Mouse (Mus musculus): ENCODE results near the gene Rnf180.

Gene Rnf180

GRCm38 (mm10) chr13:105249599-105249998 is 45.0 kb downstream of the Rnf180 start:
- DNase-seq: no peak

DNA sequence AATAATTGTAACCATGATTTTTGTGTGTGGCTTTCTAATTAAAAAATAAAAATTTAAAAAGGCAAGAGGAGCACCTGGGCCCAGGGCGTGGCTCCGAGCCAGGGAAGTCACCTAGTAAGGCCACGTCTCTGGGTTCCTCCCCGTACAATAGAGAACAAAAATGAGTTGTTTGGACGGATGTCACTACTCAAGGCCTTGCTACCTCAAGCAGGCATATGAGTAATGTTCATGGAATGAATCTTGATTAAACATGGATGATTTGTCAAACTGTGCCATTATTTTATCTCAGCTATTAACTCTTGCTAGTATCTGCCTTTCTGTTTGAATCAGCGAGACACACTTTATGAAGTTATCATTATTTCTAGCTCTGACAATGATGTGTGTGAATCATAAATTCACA is 46.9 kb downstream of the Rnf180 start:
- DNase-seq: no peak

- DNase-seq: no peak
Measured at GRCm38 (mm10) chr13:105240810-105241209, 53.8 kb downstream of the Rnf180 start.

DNA sequence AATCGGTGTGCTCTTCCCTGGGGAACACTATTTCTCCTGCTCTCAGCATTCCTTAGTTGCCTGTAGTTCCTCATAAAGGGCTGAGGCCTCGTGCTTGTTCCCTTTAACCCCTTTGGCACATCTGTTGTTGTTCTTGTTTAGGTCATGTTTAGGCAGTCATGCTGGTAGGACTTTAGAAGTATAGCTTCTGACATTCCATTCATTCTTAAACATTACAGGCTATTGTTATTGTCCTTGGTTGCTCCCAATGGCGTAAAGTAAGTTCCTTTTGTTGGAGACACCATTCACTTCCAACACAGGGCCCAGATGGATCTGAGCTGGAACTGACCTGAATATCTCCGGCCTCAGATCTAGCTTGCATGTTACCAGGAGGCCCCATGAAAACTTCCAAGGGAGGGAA is 67.5 kb downstream of the Rnf180 start:
- no peak for DNase-seq

- DNase-seq: no peak
Measured at GRCm38 (mm10) chr13:105224048-105224447, 70.6 kb downstream of the Rnf180 start.

DNA sequence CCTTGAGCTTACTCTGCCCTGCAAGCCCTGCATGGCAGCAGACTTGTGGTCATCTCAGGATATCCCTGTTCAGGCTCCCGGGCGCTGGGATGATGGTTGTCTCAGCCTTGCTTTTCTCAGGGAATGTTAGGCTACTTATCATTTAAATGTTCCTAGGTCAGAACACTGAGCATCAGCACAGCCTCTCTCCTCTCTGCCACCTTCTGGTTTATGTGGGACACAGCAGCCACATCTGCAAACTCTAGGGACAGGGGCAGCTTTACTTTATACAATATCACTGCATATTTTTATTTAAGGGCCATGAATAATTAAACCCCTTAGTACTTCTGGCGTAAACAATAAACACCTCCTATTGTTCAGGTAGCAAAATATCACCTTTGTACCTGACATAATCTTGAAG is 71.5 kb downstream of the Rnf180 start:
- DNase-seq: peak; percentile 3

DNA sequence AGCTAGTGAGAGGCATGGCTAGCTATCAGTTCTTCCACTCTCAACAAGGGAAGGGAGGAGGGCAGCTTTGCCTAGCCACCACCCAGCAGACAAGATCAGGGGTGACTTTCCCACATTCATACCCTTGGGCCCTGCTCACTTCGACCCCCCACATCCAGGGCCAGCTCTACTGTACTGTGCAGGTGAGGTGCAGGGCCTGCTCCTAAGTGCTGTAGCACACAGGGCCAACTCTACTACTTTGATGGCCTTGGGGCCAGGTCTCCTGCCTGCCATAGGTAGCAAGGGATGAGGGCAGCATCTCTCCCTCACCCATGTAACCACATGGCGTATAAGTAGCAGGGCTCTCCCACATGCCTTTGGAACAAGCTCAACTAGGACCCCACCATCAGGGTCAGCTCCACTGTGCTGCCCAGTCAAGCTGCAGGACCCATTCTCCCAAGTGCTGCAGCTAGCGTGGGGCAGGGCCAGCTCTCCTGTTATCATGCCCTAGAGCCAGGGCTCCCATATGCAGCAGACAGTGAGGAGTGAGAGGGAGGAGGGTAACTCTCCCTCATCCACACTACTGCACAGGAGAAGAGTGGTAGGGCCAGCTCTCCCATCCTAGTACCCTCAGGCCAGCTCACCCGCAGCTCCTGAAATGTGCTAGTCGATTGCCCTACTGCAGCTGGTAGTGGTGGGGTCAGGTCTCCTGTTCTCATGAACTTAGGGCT is 72.4 kb downstream of the Rnf180 start:
- no peak for DNase-seq

DNA sequence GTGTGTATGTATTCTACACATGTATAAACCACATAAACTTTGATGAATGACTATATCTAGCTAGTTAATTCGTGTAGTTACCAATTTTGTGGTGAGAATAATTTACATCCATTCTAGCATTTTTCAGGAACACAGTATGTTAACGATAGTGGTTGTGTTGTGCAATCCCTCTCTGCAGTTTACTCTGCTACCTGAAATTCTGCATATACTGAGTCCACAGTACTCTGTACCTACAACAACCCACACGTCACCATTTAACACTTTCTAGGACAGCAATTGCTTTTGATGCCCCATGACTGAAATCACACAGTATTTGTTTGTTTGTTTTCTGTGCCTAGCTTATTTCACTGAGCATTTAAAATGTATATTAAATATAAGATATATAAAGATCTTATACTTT is 83.9 kb downstream of the Rnf180 start:
- DNase-seq: no peak

DNA sequence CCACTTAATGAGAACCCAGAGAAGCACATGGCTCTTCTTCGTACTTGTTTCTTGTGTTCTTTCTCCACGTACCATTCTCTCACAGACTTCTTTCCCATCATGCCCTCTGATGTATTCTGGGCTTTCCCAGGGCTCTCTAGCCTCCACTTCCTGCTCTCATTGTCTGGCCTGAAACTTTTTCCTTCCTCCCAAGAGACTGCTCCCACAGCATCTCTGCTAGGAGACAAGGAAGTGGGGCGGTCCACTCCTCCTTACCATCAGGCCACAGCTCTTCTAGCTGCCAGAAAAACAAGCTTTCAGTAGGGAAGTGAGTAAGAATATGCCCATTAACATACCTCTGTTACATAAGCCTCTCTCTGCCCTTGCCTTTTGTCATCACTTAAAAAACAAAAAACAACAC is 90.8 kb downstream of the Rnf180 start:
- no peak for DNase-seq

DNA sequence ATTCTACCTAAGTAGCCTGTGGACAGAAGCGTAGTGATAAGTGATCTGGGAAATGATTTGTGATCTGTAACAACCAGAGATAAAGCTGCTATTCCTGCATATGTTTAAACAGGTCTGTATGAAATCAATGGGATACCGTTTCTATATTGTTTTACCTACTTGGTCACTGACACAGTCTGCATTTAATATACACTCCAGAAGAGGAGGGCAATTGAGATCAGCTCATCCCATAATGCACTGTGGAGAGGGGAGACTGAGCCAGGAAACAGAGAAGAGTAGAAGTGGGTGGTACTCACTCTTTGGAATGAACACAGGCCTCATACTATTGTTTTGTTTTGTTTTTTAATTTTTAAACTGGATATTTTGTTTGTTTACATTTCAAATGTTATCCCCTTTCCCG is 96.0 kb downstream of the Rnf180 start:
- DNase-seq: no peak

- DNase-seq: no peak
Measured at GRCm38 (mm10) chr13:105198028-105198427, 96.6 kb downstream of the Rnf180 start.

- no peak for DNase-seq
Measured at GRCm38 (mm10) chr13:105193583-105193982, 101.0 kb downstream of the Rnf180 start.

GRCm38 (mm10) chr13:105188730-105189129 is 105.9 kb downstream of the Rnf180 start:
- no peak for DNase-seq

- DNase-seq: no peak
Measured at GRCm38 (mm10) chr13:105180781-105181180, 113.8 kb downstream of the Rnf180 start.

GRCm38 (mm10) chr13:105165441-105165840 is 129.2 kb downstream of the Rnf180 start:
- DNase-seq: no peak

- DNase-seq: no peak
Measured at GRCm38 (mm10) chr13:105153955-105154354, 140.7 kb downstream of the Rnf180 start.

DNA sequence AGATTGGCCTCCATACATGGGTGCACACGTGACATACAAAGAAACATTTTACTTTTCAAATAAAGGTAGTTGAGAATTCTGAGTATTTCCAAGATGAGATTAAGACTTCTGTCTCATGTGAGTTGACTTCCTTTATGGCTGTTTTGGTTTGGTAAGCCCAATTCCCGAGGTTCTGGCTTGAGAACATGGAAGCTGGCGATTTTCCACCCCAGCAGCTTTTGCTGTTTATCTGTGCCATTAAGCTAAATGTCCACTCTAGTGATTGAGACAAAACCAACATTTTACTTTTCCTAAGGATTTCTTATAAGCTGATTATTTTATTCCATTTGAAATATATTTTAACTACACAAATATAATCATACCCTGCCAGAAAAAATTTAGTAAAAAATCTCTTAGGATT is 144.6 kb downstream of the Rnf180 start:
- no peak for DNase-seq

- no peak for DNase-seq
Measured at GRCm38 (mm10) chr13:105147795-105148418, 146.7 kb downstream of the Rnf180 start.

- DNase-seq: no peak
Measured at GRCm38 (mm10) chr13:105146827-105147226, 147.8 kb downstream of the Rnf180 start.

- no peak for DNase-seq
Measured at GRCm38 (mm10) chr13:105139881-105140280, 154.7 kb downstream of the Rnf180 start.

DNA sequence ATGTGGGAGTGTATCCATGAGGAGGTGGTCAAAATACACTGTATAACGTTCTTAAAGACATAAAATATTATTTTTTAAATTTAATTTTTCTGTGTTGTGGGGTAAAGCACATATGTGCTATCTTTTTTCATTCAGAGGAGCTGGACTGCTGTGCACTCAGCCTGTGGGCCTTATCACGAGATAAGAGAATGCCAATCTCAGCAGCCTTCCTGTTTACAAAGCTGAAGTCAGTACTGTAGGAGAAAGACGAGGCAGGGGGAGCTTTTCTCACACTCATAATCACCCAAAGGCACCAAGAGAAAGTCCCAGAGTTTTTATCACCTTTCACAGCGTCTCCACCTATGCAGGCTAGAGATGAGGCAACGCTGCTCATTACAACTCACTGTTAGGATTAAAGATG is 160.2 kb downstream of the Rnf180 start:
- no peak for DNase-seq

- no peak for DNase-seq
Measured at GRCm38 (mm10) chr13:105132776-105133175, 161.8 kb downstream of the Rnf180 start.

DNA sequence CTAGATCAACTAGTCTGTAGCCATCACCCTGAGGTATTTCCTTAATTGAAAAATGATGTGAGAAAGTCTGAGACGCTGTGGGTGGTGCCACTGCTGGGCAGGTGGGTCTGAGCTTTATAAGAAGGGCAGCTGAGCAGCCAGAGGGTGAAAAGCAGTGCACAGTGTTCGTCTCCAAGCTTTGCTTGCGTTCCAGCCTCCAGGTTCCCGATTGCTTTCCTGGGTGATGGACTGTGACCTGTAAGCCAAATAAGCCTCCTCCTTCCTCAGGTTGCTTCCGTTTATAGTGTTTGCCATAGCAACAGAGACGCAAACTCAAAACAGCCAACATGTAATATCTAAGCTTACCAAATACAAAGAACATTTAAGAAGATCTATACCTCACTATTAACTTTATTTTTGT is 162.2 kb downstream of the Rnf180 start:
- DNase-seq: no peak

DNA sequence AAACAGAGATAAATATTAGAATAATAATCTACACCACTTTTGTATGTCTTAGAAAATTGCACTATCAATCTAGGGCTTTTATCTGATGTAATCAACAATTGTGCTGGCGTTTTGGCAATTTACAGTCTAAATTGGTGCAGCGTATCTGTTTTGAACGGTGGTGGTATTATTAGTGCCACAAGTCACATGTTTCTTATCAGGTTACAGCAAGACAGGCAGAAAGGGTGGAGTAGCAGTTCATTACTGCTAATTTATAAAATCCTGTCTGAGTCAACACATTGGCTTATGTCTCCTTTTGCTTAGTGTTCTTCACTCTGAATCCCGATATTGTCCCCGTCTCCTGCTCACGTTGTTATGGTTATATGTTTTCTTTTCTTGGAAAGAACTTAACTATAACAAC is 164.5 kb downstream of the Rnf180 start:
- no peak for DNase-seq

DNA sequence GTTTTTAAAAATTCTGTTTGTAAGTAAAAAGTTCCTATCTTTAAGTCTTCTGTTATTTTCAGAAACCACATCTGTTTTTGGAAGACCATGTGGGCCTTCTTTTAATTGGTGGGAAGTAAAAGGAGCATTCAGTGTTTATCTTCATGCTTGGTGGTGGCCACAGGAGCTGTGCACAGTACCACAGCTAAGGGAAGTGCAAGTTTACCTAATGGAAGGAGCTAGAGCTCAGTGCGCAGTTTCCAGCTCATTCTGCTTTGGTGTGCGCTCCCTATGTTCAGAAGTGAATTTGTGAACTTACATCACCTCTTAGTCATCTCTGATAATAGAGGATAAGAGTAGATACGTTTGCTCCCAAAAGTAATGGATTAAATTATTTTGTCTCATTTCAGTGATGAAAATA is 172.5 kb downstream of the Rnf180 start:
- DNase-seq: no peak

Data from kidney, adult 9 months (tissue).